Mouse (Mus musculus): Measurements from ENCODE around the gene Eya3. TPM values are rescaled to one million over a fixed set of nuclear protein-coding genes. Genes with fewer than 3 reads are reported as not detected.

Eya3 gene
- total and polyA plus RNA-seq, 2 experiments from 2014 or later, result 8.3 to 18.7 TPM

DNA sequence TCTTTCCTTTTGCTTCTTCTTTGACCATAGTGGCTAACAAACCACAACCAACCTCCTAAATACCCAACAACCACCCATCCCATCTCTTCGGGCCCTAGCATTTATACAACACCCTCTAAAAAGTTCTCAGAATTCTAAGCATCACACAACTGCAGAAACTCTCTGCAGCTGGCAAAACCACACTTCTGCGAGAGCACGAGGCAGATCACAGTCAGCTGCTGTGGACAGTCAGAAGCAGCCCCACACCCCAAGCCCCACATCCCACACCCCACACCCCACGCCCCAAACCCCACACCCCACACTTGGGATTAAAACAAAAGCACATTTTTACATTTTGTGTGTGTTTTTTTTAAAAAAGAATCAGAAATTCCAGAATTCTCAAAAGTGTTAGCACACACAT, 35.3 kb upstream of the Eya3 start:
- no peaks in the 10 kb centered on the region for H3K36me3 ChIP-seq (ENCODE audit: insufficient read depth, low read length)
- H3K4me1 ChIP-seq (ENCODE audit: insufficient read depth, low read length), result no peaks in the 10 kb centered on the region
- H3K4me2 ChIP-seq (ENCODE audit: low read depth, low read length), result no peak overlapping the region
- no peak for TF ChIP-seq CTCF (IDR thresholded peaks at IDR 0.05; ENCODE audit: low read depth)
- H3K27ac ChIP-seq, result no peak overlapping the region
- H3K9me3 ChIP-seq (ENCODE audit: low read length), result no peaks in the 10 kb centered on the region
- DNase-seq (ENCODE audit: low spot score) (no peak), ATAC-seq (no peak)
- H3K9ac ChIP-seq (replicated peaks; ENCODE audit: low read length), result no peak overlapping the region
- no peaks in the 10 kb centered on the region for H3K27me3 ChIP-seq (ENCODE audit: insufficient read depth, low read length)
- WGBS, result 87% methylated on average over 4 of the region's 4 CpGs
- no peak overlapping the region for H3K4me3 ChIP-seq (ENCODE audit: low read length)

DNA sequence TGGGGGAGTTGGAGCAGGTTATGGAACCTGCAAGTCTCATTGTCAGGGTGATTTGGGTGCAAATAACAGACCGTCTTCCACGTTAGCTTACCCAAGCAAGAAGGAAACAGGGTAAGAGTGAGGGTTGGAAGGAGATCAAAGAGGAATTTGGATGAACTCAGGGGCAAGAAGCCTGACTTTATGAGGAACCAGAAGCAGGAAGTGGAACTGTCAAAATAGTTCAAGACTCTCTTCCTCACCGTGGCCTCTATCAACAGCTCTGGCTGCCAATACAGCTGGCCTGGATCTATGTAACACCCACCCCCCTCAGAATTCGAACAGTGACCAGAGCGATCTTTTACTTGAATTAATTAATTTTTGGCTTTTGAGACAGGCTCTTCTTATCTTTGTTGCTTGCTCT, 33.0 kb upstream of the Eya3 start:
- H3K9ac ChIP-seq (replicated peaks; ENCODE audit: low read length), result no peak overlapping the region
- no peaks in the 10 kb centered on the region for H3K36me3 ChIP-seq (ENCODE audit: insufficient read depth, low read length)
- 79% methylated on average over 5 of the region's 5 CpGs for WGBS
- no peaks in the 10 kb centered on the region for H3K9me3 ChIP-seq (ENCODE audit: low read length)
- ATAC-seq (no peak), DNase-seq (ENCODE audit: low spot score) (no peak)
- no peaks in the 10 kb centered on the region for H3K27me3 ChIP-seq (ENCODE audit: insufficient read depth, low read length)
- H3K27ac ChIP-seq, result no peak overlapping the region
- H3K4me1 ChIP-seq (ENCODE audit: insufficient read depth, low read length), result no peaks in the 10 kb centered on the region
- H3K4me3 ChIP-seq (ENCODE audit: low read length), result no peak overlapping the region
- TF ChIP-seq CTCF (IDR thresholded peaks at IDR 0.05; ENCODE audit: low read depth), result no peak
- no peak overlapping the region for H3K4me2 ChIP-seq (ENCODE audit: low read depth, low read length)

GRCm38 (mm10) chr4:132608147-132608546, 30.6 kb upstream of the Eya3 start:
- Histone ChIP-seq H3K27me3 (ENCODE audit: insufficient read depth, low read length) (no peaks in the 10 kb centered on the region), H3K9ac (replicated peaks; ENCODE audit: low read length) (no peak overlapping the region), H3K4me2 (ENCODE audit: low read depth, low read length) (no peak overlapping the region), H3K4me3 (ENCODE audit: low read length) (no peak overlapping the region), H3K36me3 (ENCODE audit: insufficient read depth, low read length) (no peaks in the 10 kb centered on the region), H3K9me3 (ENCODE audit: low read length) (no peaks in the 10 kb centered on the region), H3K27ac (no peak overlapping the region), H3K4me1 (ENCODE audit: insufficient read depth, low read length) (no peaks in the 10 kb centered on the region)
- 48% methylated on average over 4 of the region's 4 CpGs for WGBS
- ATAC-seq (no peak), DNase-seq (ENCODE audit: low spot score) (no peak)
- TF ChIP-seq CTCF (IDR thresholded peaks at IDR 0.05; ENCODE audit: low read depth), result no peak

DNA sequence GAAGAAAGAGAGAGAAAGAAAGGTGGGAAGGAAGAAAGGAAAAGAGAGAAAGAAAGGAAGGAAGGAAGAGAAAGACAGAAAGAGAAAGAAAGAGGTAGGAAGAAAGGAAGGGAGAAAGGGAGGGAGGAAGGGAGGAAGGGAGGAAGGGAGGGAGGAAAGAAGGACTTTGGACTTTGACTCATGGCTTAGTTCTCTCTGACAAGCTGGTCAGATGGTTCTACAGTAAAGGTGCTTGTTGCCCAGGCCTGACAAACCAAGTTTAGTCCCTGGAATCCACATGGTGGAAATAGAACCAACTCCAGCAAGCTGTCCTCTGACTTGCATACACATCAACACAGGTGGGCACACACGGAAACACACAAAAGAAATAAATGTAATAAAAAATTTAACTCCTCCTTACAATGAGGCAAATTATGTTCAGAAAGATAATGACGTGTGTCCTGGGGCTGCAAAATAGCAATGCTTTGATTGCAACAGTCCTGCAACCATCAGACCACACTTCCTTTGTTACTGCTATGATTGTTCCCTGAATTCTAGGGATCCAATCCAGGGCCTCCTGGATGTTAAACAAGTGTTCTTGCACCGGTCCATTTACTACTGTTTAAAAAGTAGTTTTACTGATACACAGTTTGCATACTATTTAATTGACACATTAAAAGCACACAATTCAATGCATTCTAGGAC, 28.3 kb upstream of the Eya3 start:
- Histone ChIP-seq H3K4me1 (ENCODE audit: insufficient read depth, low read length) (no peaks in the 10 kb centered on the region), H3K9ac (replicated peaks; ENCODE audit: low read length) (no peak overlapping the region), H3K4me3 (ENCODE audit: low read length) (no peak overlapping the region), H3K9me3 (ENCODE audit: low read length) (no peaks in the 10 kb centered on the region), H3K36me3 (ENCODE audit: insufficient read depth, low read length) (no peaks in the 10 kb centered on the region), H3K27me3 (ENCODE audit: insufficient read depth, low read length) (no peaks in the 10 kb centered on the region), H3K27ac (no peak overlapping the region), H3K4me2 (ENCODE audit: low read depth, low read length) (no peak overlapping the region)
- ATAC-seq, result no peak
- no peak for DNase-seq (ENCODE audit: low spot score)
- no peak for TF ChIP-seq CTCF (IDR thresholded peaks at IDR 0.05; ENCODE audit: low read depth)
- WGBS, result 86% methylated on average over 3 of the region's 3 CpGs

DNA sequence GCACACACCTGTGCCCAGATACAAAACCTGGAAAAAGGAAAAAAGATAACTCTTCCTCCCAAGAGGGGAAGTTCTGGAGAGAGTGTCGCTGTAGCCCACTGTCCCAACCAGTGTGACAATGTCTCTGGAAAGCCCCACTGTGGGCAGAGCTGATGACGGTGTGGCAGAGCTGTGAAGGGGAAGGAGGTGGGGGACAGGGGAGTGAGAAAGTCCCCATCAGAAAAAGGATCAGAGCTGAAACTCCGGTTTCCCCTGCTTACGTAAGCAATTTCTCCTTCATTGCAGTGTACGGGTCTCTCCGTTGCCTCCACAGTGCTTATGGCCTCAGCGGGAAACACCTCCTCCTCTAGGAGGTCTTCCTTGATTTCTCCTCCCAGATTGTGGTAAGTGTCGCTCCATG, 27.5 kb upstream of the Eya3 start:
- no peaks in the 10 kb centered on the region for H3K27me3 ChIP-seq (ENCODE audit: insufficient read depth, low read length)
- H3K9me3 ChIP-seq (ENCODE audit: low read length), result no peaks in the 10 kb centered on the region
- TF ChIP-seq CTCF (IDR thresholded peaks at IDR 0.05; ENCODE audit: low read depth), result no peak
- H3K27ac ChIP-seq, result no peak overlapping the region
- H3K9ac ChIP-seq (replicated peaks; ENCODE audit: low read length), result no peak overlapping the region
- no peak overlapping the region for H3K4me3 ChIP-seq (ENCODE audit: low read length)
- no peaks in the 10 kb centered on the region for H3K36me3 ChIP-seq (ENCODE audit: insufficient read depth, low read length)
- no peak overlapping the region for H3K4me2 ChIP-seq (ENCODE audit: low read depth, low read length)
- 85% methylated on average over 8 of the region's 8 CpGs for WGBS
- no peak for ATAC-seq
- no peaks in the 10 kb centered on the region for H3K4me1 ChIP-seq (ENCODE audit: insufficient read depth, low read length)
- no peak for DNase-seq (ENCODE audit: low spot score)

- no peak overlapping the region for H3K27ac ChIP-seq
- H3K4me2 ChIP-seq (ENCODE audit: low read depth, low read length), result no peak overlapping the region
- no peaks in the 10 kb centered on the region for H3K27me3 ChIP-seq (ENCODE audit: insufficient read depth, low read length)
- DNase-seq (ENCODE audit: low spot score), result no peak
- H3K4me3 ChIP-seq (ENCODE audit: low read length), result no peak overlapping the region
- no peak for ATAC-seq
- no peaks in the 10 kb centered on the region for H3K36me3 ChIP-seq (ENCODE audit: insufficient read depth, low read length)
- no peak for TF ChIP-seq CTCF (IDR thresholded peaks at IDR 0.05; ENCODE audit: low read depth)
- no peaks in the 10 kb centered on the region for H3K4me1 ChIP-seq (ENCODE audit: insufficient read depth, low read length)
- no peak overlapping the region for H3K9ac ChIP-seq (replicated peaks; ENCODE audit: low read length)
- WGBS, result 92% methylated on average over 6 of the region's 6 CpGs
- H3K9me3 ChIP-seq (ENCODE audit: low read length), result no peaks in the 10 kb centered on the region
These were observed 20.9 kb upstream of the Eya3 start for GRCm38 (mm10) chr4:132617873-132618272.

- H3K9ac ChIP-seq (replicated peaks; ENCODE audit: low read length), result no peak overlapping the region
- TF ChIP-seq CTCF (IDR thresholded peaks at IDR 0.05; ENCODE audit: low read depth), result no peak
- whole genome bisulfite sequencing, result 85% methylated on average over 10 of the region's 10 CpGs
- no peak overlapping the region for H3K27ac ChIP-seq
- DNase-seq (ENCODE audit: low spot score), result no peak
- H3K27me3 ChIP-seq (ENCODE audit: insufficient read depth, low read length), result no peaks in the 10 kb centered on the region
- no peaks in the 10 kb centered on the region for H3K9me3 ChIP-seq (ENCODE audit: low read length)
- no peak overlapping the region for H3K4me2 ChIP-seq (ENCODE audit: low read depth, low read length)
- no peak for ATAC-seq
- no peak overlapping the region for H3K4me3 ChIP-seq (ENCODE audit: low read length)
- H3K4me1 ChIP-seq (ENCODE audit: insufficient read depth, low read length), result no peaks in the 10 kb centered on the region
- no peaks in the 10 kb centered on the region for H3K36me3 ChIP-seq (ENCODE audit: insufficient read depth, low read length)
These were observed 19.9 kb upstream of the Eya3 start for GRCm38 (mm10) chr4:132618850-132619375.

Data from hindbrain, postnatal 0 days (tissue).